Mouse (Mus musculus): Measurements from ENCODE around the gene Gm5662. TPM values are rescaled to one million over a fixed set of nuclear protein-coding genes. Genes with fewer than 3 reads are reported as not detected.

Gm5662 gene
- polyA plus RNA-seq, 1 experiment from 2014 or later = not detected

Other genes with a start within 250 kb of the Gm5662 start
- gene Gm2056, start 247.5 kb downstream of the Gm5662 start, polyA plus RNA-seq (2014; fragmentation: Nextera tagmentation; extraction: Ambion mirVana) = not detected in 2 replicates
- gene Gm16368, start 190.8 kb downstream of the Gm5662 start, polyA plus RNA-seq (2014; fragmentation: Nextera tagmentation; extraction: Ambion mirVana) = not detected in 2 replicates
- not detected in 2 replicates for gene Gm10436, start 92.4 kb downstream of the Gm5662 start, polyA plus RNA-seq (2014; fragmentation: Nextera tagmentation; extraction: Ambion mirVana)
- gene Gm8332, start 24.4 kb downstream of the Gm5662 start, polyA plus RNA-seq (2014; fragmentation: Nextera tagmentation; extraction: Ambion mirVana) = not detected in 2 replicates
- gene Gm5039, start 49.5 kb upstream of the Gm5662 start, polyA plus RNA-seq (2014; fragmentation: Nextera tagmentation; extraction: Ambion mirVana) = not detected in 2 replicates
- 15.2 and 17.8 TPM in 2 replicates for gene Adck1, start 86.1 kb upstream of the Gm5662 start, polyA plus RNA-seq (2014; fragmentation: Nextera tagmentation; extraction: Ambion mirVana)

Measured in lung, embryonic 14.5 days (tissue).